Mouse (Mus musculus) limb, embryonic 11.5 days (tissue): ENCODE data around the gene Rmdn2. TPM values are rescaled to one million over a fixed set of nuclear protein-coding genes. Genes with fewer than 3 reads are reported as not detected.

Experiments used
- ATAC-seq: fragments of 200-750 bp; cut with Nextera tagmentation; 2 replicates; pipeline ENCODE4 v1.8.0; 2017; ENCODE audit warnings: low read depth; ENCODE audit not compliant: insufficient number of reproducible peaks, low FRiP score, low TSS enrichment
- DNase-seq: peaks from one replicate; pipeline ENCODE4 v3.0.0-alpha.2; 2015; ENCODE audit warnings: low spot score
- H3K27ac ChIP-seq: fragments of 300-500 bp; sonication (generic); replicated peaks from 2 replicates; pipeline ENCODE4 v1.5.1; 2014; ENCODE audit warnings: low read depth, mild to moderate bottlenecking, low read length
- H3K27me3 ChIP-seq: fragments of 300-500 bp; sonication (generic); 2 replicates; pipeline ENCODE4 v1.6.1; 2014; ENCODE audit warnings: mild to moderate bottlenecking, low read length, mixed read lengths; ENCODE audit not compliant: control insufficient read depth, insufficient read depth
- H3K36me3 ChIP-seq: fragments of 300-500 bp; sonication (generic); 2 replicates; pipeline ENCODE4 v1.6.1; 2014; ENCODE audit warnings: mild to moderate bottlenecking, low read length, moderate library complexity, mixed read lengths; ENCODE audit not compliant: control insufficient read depth, insufficient read depth
- H3K4me1 ChIP-seq: fragments of 300-500 bp; sonication (generic); 2 replicates; pipeline ENCODE4 v1.6.1; 2014; ENCODE audit warnings: low read length, mixed read lengths; ENCODE audit not compliant: control insufficient read depth, insufficient read depth
- H3K4me2 ChIP-seq: fragments of 300-500 bp; sonication (generic); 2 replicates; pipeline ENCODE4 v1.6.1; 2014; ENCODE audit warnings: low read depth, mild to moderate bottlenecking, moderate library complexity; ENCODE audit not compliant: severe bottlenecking
- H3K4me3 ChIP-seq: fragments of 300-500 bp; sonication (generic); 2 replicates; pipeline ENCODE4 v1.5.1; 2014; ENCODE audit warnings: low read depth, low read length
- H3K9ac ChIP-seq: fragments of 300-500 bp; sonication (generic); 2 replicates; pipeline ENCODE4 v1.6.1; 2014; ENCODE audit warnings: mild to moderate bottlenecking, low read length
- H3K9me3 ChIP-seq: fragments of 300-500 bp; sonication (generic); 2 replicates; pipeline ENCODE4 v1.6.1; 2016; ENCODE audit warnings: low read length; ENCODE audit not compliant: control insufficient read depth
- whole genome bisulfite sequencing: fragments of 180-500 bp; shearing (Covaris S2); extraction: QIAGEN DNeasy Blood & Tissue Kit; methylation state at CpG from one replicate; pipeline ENCODE4 v1.1.7; 2014; 5-methylcytosine and 5-hydroxymethylcytosine counted together
- polyA plus RNA-seq: library from polyadenylated mRNA; unstranded; fragments of >200 nt; fragmentation: Nextera tagmentation; extraction: Ambion mirVana; gene quantifications from 2 replicates; pipeline ENCODE4 v1.2.1, GENCODE M21; 2014

Rmdn2 gene
- 10.1 and 10.8 TPM in 2 replicates for polyA plus RNA-seq

DNA sequence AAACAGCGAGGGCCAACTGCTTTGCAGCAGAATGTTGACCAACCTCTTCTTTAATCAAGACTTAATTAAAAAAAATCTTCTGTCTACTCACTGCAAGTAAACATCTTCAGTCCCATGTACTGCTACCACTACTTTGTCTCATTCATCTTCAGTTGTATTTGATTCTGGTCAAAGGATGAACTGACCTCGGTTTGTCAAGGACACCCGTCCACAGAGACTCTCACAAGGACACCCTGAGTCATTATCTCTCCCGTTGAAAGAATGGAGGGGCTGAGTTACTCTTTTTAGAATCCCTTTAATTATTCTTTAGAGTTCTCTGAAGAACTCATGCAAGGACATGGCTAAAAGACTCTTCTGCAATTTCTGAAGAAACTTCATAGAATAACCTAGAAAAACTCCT, at the start of gene Rmdn2:
Gene Rmdn2 (plus strand): TSS at position 319 of the 400 bp plus-strand sequence.
- Histone ChIP-seq H3K9ac (no peak within 1 kb of the TSS), H3K9me3 (no peaks in the 10 kb centered on the region), H3K4me2 (no peak within 1 kb of the TSS), H3K4me1 (no peaks in the 10 kb centered on the region), H3K27me3 (no peaks in the 10 kb centered on the region), H3K36me3 (no peaks in the 10 kb centered on the region), H3K27ac (no peak within 1 kb of the TSS), H3K4me3 (no peak within 1 kb of the TSS)
- 82% methylated on average over 4 of the region's 4 CpGs for WGBS
- ATAC-seq (no peak), DNase-seq (peak; percentile 3)

DNA sequence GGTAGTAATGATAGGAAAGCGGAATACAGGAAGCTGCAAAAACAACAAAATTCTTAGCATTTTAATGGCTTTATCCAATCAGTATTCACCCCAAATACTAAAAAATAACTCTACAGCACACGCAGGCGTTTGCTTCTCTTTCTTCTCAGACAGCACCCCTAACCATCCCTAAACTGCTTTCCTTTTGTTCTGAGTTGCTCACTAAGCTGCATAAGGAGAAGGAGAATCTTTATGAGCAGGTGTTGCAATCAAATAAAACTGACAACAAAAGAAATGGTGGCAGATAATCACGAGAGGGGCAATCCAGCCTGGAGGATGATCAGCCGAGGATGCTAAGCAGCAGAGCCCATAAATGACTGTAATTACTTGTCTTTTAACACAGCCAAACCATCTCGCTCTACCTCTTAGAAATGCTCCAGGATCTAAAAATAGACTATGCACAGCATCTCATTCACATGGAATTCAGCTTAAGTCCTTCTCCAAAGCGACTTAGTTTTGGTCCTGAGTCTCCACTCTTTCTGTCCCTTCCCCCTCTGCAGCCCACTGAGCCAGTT, 48.5 kb upstream of the Rmdn2 start:
- H3K27ac ChIP-seq, result no peak overlapping the region
- WGBS, result 53% methylated on average over 7 of the region's 7 CpGs
- H3K4me2 ChIP-seq, result no peak overlapping the region
- no peak overlapping the region for H3K4me3 ChIP-seq
- no peak overlapping the region for H3K9ac ChIP-seq
- no peaks in the 10 kb centered on the region for H3K36me3 ChIP-seq
- DNase-seq (no peak), ATAC-seq (no peak)
- H3K4me1 ChIP-seq, result peaks cover 9% of the 10 kb centered on the region
- H3K27me3 ChIP-seq, result no peaks in the 10 kb centered on the region
- peaks cover 3% of the 10 kb centered on the region; the same call in 1 of the 2 replicates for H3K9me3 ChIP-seq

DNA sequence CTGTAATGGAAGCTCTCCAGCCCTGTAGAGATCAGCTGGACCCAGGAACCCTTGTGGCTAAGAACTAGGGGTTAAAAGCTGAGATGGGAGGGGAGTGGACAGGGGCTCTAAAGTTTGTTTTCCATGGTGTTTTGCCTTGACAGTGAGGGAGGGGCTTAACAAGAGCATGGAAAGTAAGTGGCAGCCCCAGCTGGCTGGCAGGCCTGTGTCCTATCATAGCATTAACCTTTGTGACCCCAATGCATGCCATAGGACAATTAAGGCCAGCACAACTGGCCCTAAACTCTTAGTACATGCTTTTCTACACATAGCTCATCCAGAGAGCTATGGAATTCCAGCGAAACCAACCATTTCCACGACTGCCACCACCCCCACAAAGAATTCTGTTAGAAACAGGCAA, 47.9 kb upstream of the Rmdn2 start:
- ATAC-seq, result no peak
- no peak for DNase-seq
- Histone ChIP-seq H3K9me3 (peaks cover 3% of the 10 kb centered on the region; the same call in 1 of the 2 replicates), H3K27ac (no peak overlapping the region), H3K4me1 (peaks cover 9% of the 10 kb centered on the region), H3K27me3 (no peaks in the 10 kb centered on the region), H3K9ac (no peak overlapping the region), H3K36me3 (no peaks in the 10 kb centered on the region), H3K4me3 (no peak overlapping the region), H3K4me2 (no peak overlapping the region)
- WGBS, result 4% methylated on average over 2 of the region's 2 CpGs

- 38% methylated on average over 9 of the region's 9 CpGs for WGBS
- Histone ChIP-seq H3K9me3 (no peaks in the 10 kb centered on the region; the same call in 1 of the 2 replicates), H3K9ac (no peak overlapping the region), H3K27ac (no peak overlapping the region), H3K4me2 (no peak overlapping the region), H3K4me3 (no peak overlapping the region), H3K36me3 (no peaks in the 10 kb centered on the region), H3K27me3 (no peaks in the 10 kb centered on the region), H3K4me1 (peaks cover 9% of the 10 kb centered on the region)
- peak; percentile 32 for DNase-seq
- ATAC-seq, result peak; percentile 55; the same call in 1 of the 2 replicates
Observed at GRCm38 (mm10) chr17:79565241-79565961, 46.3 kb upstream of the Rmdn2 start.

- Histone ChIP-seq H3K4me3 (no peak overlapping the region), H3K9ac (no peak overlapping the region), H3K4me1 (peaks cover 9% of the 10 kb centered on the region), H3K9me3 (no peaks in the 10 kb centered on the region), H3K27me3 (no peaks in the 10 kb centered on the region), H3K36me3 (no peaks in the 10 kb centered on the region), H3K4me2 (no peak overlapping the region), H3K27ac (no peak overlapping the region)
- no peak for DNase-seq
- ATAC-seq, result no peak
- 94% methylated on average over 1 of the region's 1 CpGs for WGBS
Observed at GRCm38 (mm10) chr17:79568401-79568800, 43.3 kb upstream of the Rmdn2 start.

DNA sequence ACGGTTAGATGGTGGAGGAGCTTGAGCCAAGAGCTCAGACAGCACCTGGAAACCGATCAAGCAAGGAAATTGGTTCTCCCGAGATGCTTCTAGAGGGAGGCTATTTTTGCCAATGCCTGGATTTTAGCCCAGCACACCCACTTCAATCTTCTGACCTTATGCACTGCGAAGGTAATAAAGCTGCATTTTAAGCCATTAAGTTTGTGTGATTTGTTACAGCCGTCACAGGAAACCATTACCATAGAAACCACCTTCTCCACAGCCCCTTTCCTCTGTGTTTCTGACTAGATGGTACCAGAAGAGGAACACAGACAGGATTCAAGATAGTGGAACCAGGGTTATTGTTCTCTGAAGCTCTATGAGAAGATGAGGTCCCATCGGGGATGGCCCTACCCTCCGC, 33.3 kb upstream of the Rmdn2 start:
- H3K9ac ChIP-seq, result no peak overlapping the region
- WGBS, result 37% methylated on average over 7 of the region's 7 CpGs
- H3K27me3 ChIP-seq, result no peaks in the 10 kb centered on the region
- no peak overlapping the region for H3K27ac ChIP-seq
- H3K4me3 ChIP-seq, result no peak overlapping the region
- no peaks in the 10 kb centered on the region for H3K36me3 ChIP-seq
- H3K4me1 ChIP-seq, result peaks cover 7% of the 10 kb centered on the region; the same call in 1 of the 2 replicates
- no peak overlapping the region for H3K4me2 ChIP-seq
- no peaks in the 10 kb centered on the region for H3K9me3 ChIP-seq
- DNase-seq, result no peak
- no peak for ATAC-seq

GRCm38 (mm10) chr17:79580264-79580920, 31.3 kb upstream of the Rmdn2 start:
- H3K27me3 ChIP-seq, result no peaks in the 10 kb centered on the region
- DNase-seq (peak; percentile 89), ATAC-seq (peak; percentile 78; the same call in 1 of the 2 replicates)
- H3K4me1 ChIP-seq, result peaks cover 7% of the 10 kb centered on the region; the same call in 1 of the 2 replicates
- H3K36me3 ChIP-seq, result no peaks in the 10 kb centered on the region
- no peak overlapping the region for H3K4me3 ChIP-seq
- H3K9me3 ChIP-seq, result no peaks in the 10 kb centered on the region
- 69% methylated on average over 6 of the region's 6 CpGs for WGBS
- no peak overlapping the region for H3K27ac ChIP-seq
- no peak overlapping the region for H3K4me2 ChIP-seq
- no peak overlapping the region for H3K9ac ChIP-seq

DNA sequence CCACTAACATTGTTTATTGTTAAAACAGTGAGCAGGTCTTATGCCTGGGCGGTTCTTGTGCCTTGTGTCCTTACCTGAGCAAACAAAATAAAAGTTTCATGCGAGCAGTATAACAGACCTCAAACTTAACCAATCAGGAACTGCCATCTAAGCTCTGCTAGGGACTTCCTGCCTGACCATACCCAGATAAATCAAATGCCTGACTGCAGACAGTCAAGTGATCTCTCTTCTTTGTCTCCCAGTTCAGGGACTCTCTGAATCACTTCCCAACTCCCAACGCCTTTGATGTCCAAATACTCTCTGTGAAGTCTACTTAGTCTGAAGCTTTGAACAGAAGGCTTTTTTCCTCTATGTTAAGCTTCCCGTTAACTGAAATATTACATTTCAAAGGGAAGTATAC, 28.2 kb upstream of the Rmdn2 start:
- no peaks in the 10 kb centered on the region for H3K36me3 ChIP-seq
- WGBS, result 57% methylated on average over 4 of the region's 4 CpGs
- DNase-seq, result no peak
- H3K9me3 ChIP-seq, result no peaks in the 10 kb centered on the region
- H3K4me3 ChIP-seq, result no peak overlapping the region
- peaks cover 3% of the 10 kb centered on the region; the same call in 1 of the 2 replicates for H3K4me1 ChIP-seq
- no peak for ATAC-seq
- H3K9ac ChIP-seq, result no peak overlapping the region
- H3K27me3 ChIP-seq, result no peaks in the 10 kb centered on the region
- H3K4me2 ChIP-seq, result no peak overlapping the region
- no peak overlapping the region for H3K27ac ChIP-seq
